Mouse (Mus musculus): ENCODE data around the gene Cdk14. TPM values are rescaled to one million over a fixed set of nuclear protein-coding genes. Genes with fewer than 3 reads are reported as not detected.
A peak's percentile ranks its signal among the peaks of the same experiment; 100 is the strongest.

Gene Cdk14
- polyA plus RNA-seq, 1 experiment from 2014 or later = 43.8 TPM

DNA sequence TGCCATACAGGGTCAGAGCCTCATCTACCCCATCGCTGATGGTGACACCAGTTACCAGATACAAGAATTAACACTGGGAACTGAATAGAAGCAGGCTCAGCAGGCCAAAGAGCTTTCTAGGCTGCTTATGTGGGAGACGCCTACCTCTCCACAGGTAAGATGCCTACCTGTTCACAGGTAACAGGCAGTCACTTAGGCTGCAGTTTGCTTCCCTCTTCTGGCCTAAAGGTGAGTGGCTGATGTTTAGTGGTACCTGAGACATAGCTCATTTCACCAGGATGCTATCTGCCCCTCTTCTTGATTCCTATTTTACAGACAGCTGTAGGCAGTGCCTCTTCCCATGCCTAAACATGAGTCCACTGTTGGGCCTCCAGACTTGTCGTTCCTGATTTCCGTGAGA, 595.0 kb downstream of the Cdk14 start:
- H3K36me3 ChIP-seq = no peaks in the 10 kb centered on the region
- no peak overlapping the region for H3K9ac ChIP-seq
- no peaks in the 10 kb centered on the region for H3K9me3 ChIP-seq (replicated peaks)
- no peak overlapping the region for H3K4me2 ChIP-seq (replicated peaks)
- WGBS = 93% methylated on average over 4 of the region's 4 CpGs
- H3K4me1 ChIP-seq = peaks cover 13% of the 10 kb centered on the region
- no peak overlapping the region for H3K4me3 ChIP-seq
- H3K27ac ChIP-seq = no peak overlapping the region
- H3K27me3 ChIP-seq = peaks cover 9% of the 10 kb centered on the region; the same call in 1 of the 2 replicates
- ATAC-seq (ENCODE audit: low FRiP score) = no peak

GRCm38 (mm10) chr5:4824171-4824570, 595.9 kb downstream of the Cdk14 start:
- Histone ChIP-seq H3K4me1 (peaks cover 13% of the 10 kb centered on the region), H3K9ac (no peak overlapping the region), H3K4me3 (no peak overlapping the region), H3K27ac (no peak overlapping the region), H3K4me2 (replicated peaks) (no peak overlapping the region), H3K9me3 (replicated peaks) (no peaks in the 10 kb centered on the region), H3K27me3 (peaks cover 6% of the 10 kb centered on the region; the same call in 1 of the 2 replicates), H3K36me3 (no peaks in the 10 kb centered on the region)
- no peak for ATAC-seq (ENCODE audit: low FRiP score)
- WGBS = 65% methylated on average over 1 of the region's 1 CpGs

DNA sequence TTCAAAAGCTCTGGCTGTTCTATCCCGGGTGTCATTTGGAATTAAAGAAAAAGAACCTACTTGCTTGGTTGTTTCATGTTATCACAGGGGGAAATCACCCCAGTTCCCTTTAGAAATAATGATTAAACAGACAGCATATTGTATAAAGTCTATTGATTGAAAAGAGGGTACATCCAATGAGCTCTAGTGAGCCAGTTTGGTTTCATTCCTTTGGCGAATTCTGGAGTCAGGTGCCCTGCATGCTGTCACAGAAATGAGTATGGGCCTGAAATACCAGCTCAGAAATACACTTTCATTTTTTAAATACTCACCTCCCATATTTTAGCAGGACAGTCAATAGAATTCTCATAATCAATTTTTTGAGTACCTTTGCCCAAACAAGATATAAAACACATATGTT, 598.1 kb downstream of the Cdk14 start:
- Histone ChIP-seq H3K9me3 (replicated peaks) (no peaks in the 10 kb centered on the region), H3K36me3 (no peaks in the 10 kb centered on the region), H3K27me3 (peaks cover 11% of the 10 kb centered on the region), H3K9ac (no peak overlapping the region; the same call in 1 of the 2 replicates), H3K27ac (no peak overlapping the region; the same call in 1 of the 2 replicates), H3K4me2 (replicated peaks) (peak overlapping the region; percentile 37), H3K4me3 (no peak overlapping the region), H3K4me1 (peaks cover 13% of the 10 kb centered on the region)
- ATAC-seq (ENCODE audit: low FRiP score) = no peak
- WGBS = 33% methylated on average over 2 of the region's 2 CpGs

GRCm38 (mm10) chr5:4821368-4821771, 598.7 kb downstream of the Cdk14 start:
- peaks cover 13% of the 10 kb centered on the region for H3K4me1 ChIP-seq
- 14% methylated on average over 8 of the region's 8 CpGs for WGBS
- H3K9me3 ChIP-seq (replicated peaks) = no peaks in the 10 kb centered on the region
- H3K9ac ChIP-seq = no peak overlapping the region; the same call in 1 of the 2 replicates
- no peaks in the 10 kb centered on the region for H3K36me3 ChIP-seq
- H3K4me3 ChIP-seq = no peak overlapping the region
- ATAC-seq (ENCODE audit: low FRiP score) = peak; percentile 74
- H3K4me2 ChIP-seq (replicated peaks) = peak overlapping the region; percentile 37
- H3K27me3 ChIP-seq = peaks cover 11% of the 10 kb centered on the region
- no peak overlapping the region; the same call in 1 of the 2 replicates for H3K27ac ChIP-seq

DNA sequence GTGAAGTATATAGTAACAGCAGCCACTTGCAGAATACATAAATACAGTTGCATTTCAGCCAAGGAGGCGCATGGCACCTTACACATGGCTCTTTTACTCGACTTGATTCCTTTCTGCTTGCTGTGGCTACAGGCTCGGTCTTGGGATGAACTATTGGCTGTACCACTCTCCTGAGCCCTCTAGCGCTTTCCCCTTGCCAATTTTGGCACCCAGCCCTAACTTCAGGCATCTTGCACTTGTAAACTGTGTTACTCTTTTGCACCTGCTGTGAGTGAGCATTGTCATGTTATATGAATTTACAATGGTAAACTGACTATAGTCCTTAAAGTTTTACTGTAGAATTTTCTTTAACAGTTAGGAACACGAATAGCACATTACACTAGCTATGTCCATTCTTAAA, 603.1 kb downstream of the Cdk14 start:
- no peak overlapping the region for H3K4me3 ChIP-seq
- H3K4me1 ChIP-seq = peaks cover 16% of the 10 kb centered on the region
- no peak overlapping the region for H3K4me2 ChIP-seq (replicated peaks)
- ATAC-seq (ENCODE audit: low FRiP score) = no peak
- H3K27me3 ChIP-seq = peaks cover 5% of the 10 kb centered on the region; the same call in 1 of the 2 replicates
- H3K36me3 ChIP-seq = no peaks in the 10 kb centered on the region
- WGBS = 85% methylated on average over 5 of the region's 5 CpGs
- H3K27ac ChIP-seq = no peak overlapping the region
- H3K9me3 ChIP-seq (replicated peaks) = no peaks in the 10 kb centered on the region
- H3K9ac ChIP-seq = no peak overlapping the region

- H3K4me3 ChIP-seq = no peak overlapping the region
- H3K36me3 ChIP-seq = no peaks in the 10 kb centered on the region
- no peak for ATAC-seq (ENCODE audit: low FRiP score)
- H3K4me1 ChIP-seq = peaks cover 8% of the 10 kb centered on the region
- H3K9ac ChIP-seq = no peak overlapping the region
- H3K4me2 ChIP-seq (replicated peaks) = no peak overlapping the region
- no peaks in the 10 kb centered on the region for H3K9me3 ChIP-seq (replicated peaks)
- no peak overlapping the region for H3K27ac ChIP-seq
- peaks cover 5% of the 10 kb centered on the region for H3K27me3 ChIP-seq
- 83% methylated on average over 7 of the region's 7 CpGs for WGBS
Observed at GRCm38 (mm10) chr5:4814465-4815204, 605.5 kb downstream of the Cdk14 start.

GRCm38 (mm10) chr5:4813357-4813756, 606.8 kb downstream of the Cdk14 start:
- Histone ChIP-seq H3K4me2 (replicated peaks) (no peak overlapping the region), H3K36me3 (no peaks in the 10 kb centered on the region), H3K4me3 (no peak overlapping the region), H3K27me3 (no peaks in the 10 kb centered on the region; the same call in 1 of the 2 replicates), H3K4me1 (peaks cover 8% of the 10 kb centered on the region), H3K9me3 (replicated peaks) (no peaks in the 10 kb centered on the region), H3K27ac (no peak overlapping the region), H3K9ac (no peak overlapping the region)
- 94% methylated on average over 7 of the region's 7 CpGs for WGBS
- ATAC-seq (ENCODE audit: low FRiP score) = no peak

DNA sequence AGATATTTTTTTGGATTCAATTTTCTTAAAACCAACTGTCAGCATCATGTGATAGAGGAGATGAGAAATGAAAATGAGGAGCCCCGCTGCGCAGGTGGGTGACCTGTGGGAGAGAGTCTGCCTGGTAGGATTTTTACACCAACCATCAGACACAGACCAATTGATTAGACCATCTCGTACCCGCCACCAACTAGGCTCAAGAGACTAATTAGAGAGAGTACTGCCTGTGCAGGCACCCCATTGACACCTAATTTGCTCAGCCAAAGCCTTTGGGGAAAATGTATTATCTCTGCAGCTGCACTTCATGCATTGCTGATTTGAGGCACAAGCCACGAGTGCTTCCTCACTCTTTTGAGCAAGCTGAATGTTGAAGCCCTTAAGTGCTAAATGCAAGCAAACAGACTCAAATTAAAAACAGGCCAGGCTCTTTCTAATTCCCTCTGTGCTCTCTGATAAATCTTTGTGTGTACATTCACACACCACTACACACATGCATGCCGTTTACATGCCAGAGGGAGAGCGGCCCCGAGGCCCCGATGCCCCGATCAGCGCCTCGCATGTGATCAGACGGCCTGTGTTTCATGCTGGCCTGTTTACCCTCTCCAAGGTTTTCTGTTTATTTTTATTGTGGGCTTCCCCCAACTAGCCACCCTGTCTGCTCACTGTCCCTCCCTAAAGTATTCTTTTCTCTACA, 607.9 kb downstream of the Cdk14 start:
- no peaks in the 10 kb centered on the region for H3K9me3 ChIP-seq (replicated peaks)
- H3K9ac ChIP-seq = no peak overlapping the region
- peak overlapping the region; percentile 46; the same call in 1 of the 2 replicates for H3K27ac ChIP-seq
- peaks cover 8% of the 10 kb centered on the region for H3K4me1 ChIP-seq
- no peaks in the 10 kb centered on the region; the same call in 1 of the 2 replicates for H3K27me3 ChIP-seq
- H3K4me3 ChIP-seq = no peak overlapping the region
- 40% methylated on average over 13 of the region's 13 CpGs for WGBS
- H3K4me2 ChIP-seq (replicated peaks) = no peak overlapping the region
- H3K36me3 ChIP-seq = no peaks in the 10 kb centered on the region
- peak; percentile 86 for ATAC-seq (ENCODE audit: low FRiP score)

DNA sequence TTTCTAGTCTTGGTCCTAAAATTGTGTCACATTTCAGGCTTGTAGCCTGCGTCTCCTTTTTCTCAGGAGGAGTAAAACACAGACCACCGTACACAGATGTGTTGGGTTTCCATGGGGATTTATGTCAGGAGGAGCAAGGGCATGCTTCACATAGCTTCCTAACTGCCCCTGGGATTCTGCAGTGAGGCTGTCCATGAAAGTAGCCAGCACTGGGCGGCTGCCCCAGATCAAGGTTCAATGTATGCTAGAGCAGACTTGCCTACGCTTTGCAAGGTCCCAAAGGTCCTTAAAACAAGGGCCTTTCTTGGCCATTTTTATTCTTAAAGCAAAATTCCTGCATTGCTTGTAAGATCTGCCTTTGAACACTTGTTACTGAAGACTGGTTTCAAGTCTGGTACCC, 614.9 kb downstream of the Cdk14 start:
- Histone ChIP-seq H3K9ac (no peak overlapping the region), H3K36me3 (no peaks in the 10 kb centered on the region), H3K4me2 (replicated peaks) (no peak overlapping the region), H3K4me1 (peaks cover 26% of the 10 kb centered on the region), H3K4me3 (no peak overlapping the region), H3K9me3 (replicated peaks) (no peaks in the 10 kb centered on the region), H3K27ac (no peak overlapping the region), H3K27me3 (peaks cover 3% of the 10 kb centered on the region)
- ATAC-seq (ENCODE audit: low FRiP score) = no peak
- WGBS = 43% methylated on average over 4 of the region's 4 CpGs

DNA sequence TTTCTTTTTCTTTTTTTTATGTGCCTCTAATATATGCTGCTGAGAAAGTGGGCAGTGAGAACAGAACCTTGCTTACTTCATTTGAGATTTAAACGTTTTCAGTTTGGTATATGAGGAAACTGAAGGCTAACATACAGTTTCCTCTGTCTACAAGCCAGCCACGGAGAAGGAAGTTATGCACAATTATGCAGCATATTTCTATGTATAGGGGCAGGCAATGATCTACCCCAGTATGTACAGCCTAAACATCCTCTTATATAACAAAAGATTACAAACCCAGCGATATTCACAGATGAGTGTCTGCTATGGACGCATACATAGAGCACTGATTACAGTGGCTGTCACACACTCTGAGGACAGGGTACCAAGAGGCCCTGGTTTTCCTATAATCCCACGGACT, 616.4 kb downstream of the Cdk14 start:
- no peak overlapping the region for H3K4me3 ChIP-seq
- H3K4me2 ChIP-seq (replicated peaks) = no peak overlapping the region
- H3K9ac ChIP-seq = no peak overlapping the region
- H3K9me3 ChIP-seq (replicated peaks) = no peaks in the 10 kb centered on the region
- peaks cover 26% of the 10 kb centered on the region for H3K4me1 ChIP-seq
- peaks cover 3% of the 10 kb centered on the region; the same call in 1 of the 2 replicates for H3K27me3 ChIP-seq
- no peak for ATAC-seq (ENCODE audit: low FRiP score)
- no peak overlapping the region for H3K27ac ChIP-seq
- no peaks in the 10 kb centered on the region for H3K36me3 ChIP-seq
- 78% methylated on average over 5 of the region's 5 CpGs for WGBS

- Histone ChIP-seq H3K27ac (no peak overlapping the region), H3K27me3 (peaks cover 3% of the 10 kb centered on the region; the same call in 1 of the 2 replicates), H3K4me3 (no peak overlapping the region), H3K9me3 (replicated peaks) (no peaks in the 10 kb centered on the region), H3K36me3 (no peaks in the 10 kb centered on the region), H3K4me1 (peaks cover 26% of the 10 kb centered on the region), H3K9ac (no peak overlapping the region), H3K4me2 (replicated peaks) (no peak overlapping the region)
- ATAC-seq (ENCODE audit: low FRiP score) = no peak
Observed at GRCm38 (mm10) chr5:4801971-4802370, 618.1 kb downstream of the Cdk14 start.

DNA sequence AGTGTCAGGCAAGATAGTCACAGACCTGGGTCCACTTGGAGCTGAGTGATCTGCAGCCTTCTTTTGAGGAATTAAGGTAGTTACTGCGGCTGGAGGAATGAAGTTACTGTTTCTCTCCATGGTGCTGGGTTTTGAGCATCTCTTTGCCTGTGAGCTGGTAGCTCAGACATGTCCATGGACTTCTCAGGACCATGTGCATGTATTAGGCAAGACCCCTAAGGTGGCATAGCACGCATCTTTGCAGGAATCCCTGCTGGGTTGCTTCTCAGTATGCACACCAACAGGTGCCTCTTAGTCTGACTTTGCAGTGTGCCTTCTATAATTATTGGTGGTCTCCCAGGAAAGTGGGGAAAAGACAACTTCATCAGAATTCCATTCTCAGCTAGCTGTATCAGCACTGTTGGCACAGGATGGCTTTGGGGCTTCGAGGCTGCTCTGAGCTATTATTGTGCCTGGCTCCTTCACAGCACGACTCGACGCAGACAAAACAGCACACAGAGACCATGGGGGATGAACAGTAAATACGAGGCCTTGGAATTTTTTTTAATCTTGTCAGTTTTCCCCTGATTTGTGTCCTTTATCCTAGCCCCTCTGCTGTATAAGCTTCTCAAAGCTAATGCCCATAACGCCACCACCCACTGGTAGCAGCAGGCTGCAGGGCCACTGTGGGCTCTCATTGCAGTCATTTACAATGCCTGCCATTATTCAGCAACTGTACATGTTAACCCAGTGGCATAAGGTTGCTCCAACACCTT, 618.8 kb downstream of the Cdk14 start:
- Histone ChIP-seq H3K9me3 (replicated peaks) (no peaks in the 10 kb centered on the region), H3K27me3 (peaks cover 2% of the 10 kb centered on the region; the same call in 1 of the 2 replicates), H3K36me3 (no peaks in the 10 kb centered on the region), H3K9ac (no peak overlapping the region), H3K4me2 (replicated peaks) (no peak overlapping the region), H3K4me1 (peaks cover 26% of the 10 kb centered on the region), H3K4me3 (no peak overlapping the region), H3K27ac (no peak overlapping the region)
- ATAC-seq (ENCODE audit: low FRiP score) = peak; percentile 82
- WGBS = 49% methylated on average over 8 of the region's 8 CpGs
